Mouse (Mus musculus): ENCODE data around the gene Nfkbia. TPM values are rescaled to one million over a fixed set of nuclear protein-coding genes. Genes with fewer than 3 reads are reported as not detected.
A peak's percentile ranks its signal among the peaks of the same experiment; 100 is the strongest.

Gene Nfkbia
- polyA plus RNA-seq, 1 experiment from 2014 or later = 40.4 TPM

DNA sequence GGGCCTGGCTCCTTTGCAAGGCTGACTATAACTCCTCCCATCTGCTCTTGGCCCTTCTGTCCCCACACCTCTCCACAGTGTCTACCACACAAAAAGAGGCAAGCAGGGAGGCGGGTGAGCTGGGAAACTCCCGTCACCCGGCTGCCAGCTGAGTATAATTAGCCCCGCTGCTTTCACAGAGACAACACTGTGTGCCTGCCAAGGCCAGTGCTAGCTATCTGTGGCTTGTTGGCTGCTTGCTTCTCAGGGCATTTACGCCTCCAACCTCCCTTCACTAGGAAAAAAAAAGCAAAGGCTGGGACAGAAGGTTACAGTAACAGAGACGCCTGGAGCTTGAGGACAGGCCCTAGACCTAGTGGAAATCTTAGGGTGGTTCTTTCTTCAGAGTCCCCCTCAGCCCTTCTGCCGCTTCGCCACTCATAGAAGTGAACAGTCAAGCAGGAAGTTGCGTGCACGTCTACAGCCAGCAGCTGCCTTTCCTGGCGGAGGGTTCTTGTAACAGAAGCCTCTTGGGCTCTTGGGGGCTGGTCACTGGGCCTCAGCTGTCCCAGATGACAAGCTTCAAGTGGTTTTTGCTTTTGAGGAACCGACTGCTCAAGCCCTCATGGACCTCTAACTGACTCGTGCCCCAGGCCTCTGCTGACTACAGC lies 45.6 kb downstream of the Nfkbia start:
- Histone ChIP-seq H3K4me1 (peaks cover 17% of the 10 kb centered on the region), H3K36me3 (no peaks in the 10 kb centered on the region), H3K4me3 (no peak overlapping the region), H3K9ac (replicated peaks) (no peak overlapping the region), H3K4me2 (replicated peaks) (0 out of 2 replicates have a peak overlapping the region, but pooled peaks have one; percentile 1), H3K27ac (replicated peaks) (peak overlapping the region; percentile 76), H3K27me3 (no peaks in the 10 kb centered on the region), H3K9me3 (no peaks in the 10 kb centered on the region)
- 44% methylated on average over 13 of the region's 13 CpGs for WGBS
- peak; percentile 85 for ATAC-seq (ENCODE audit: low FRiP score, low read depth)

DNA sequence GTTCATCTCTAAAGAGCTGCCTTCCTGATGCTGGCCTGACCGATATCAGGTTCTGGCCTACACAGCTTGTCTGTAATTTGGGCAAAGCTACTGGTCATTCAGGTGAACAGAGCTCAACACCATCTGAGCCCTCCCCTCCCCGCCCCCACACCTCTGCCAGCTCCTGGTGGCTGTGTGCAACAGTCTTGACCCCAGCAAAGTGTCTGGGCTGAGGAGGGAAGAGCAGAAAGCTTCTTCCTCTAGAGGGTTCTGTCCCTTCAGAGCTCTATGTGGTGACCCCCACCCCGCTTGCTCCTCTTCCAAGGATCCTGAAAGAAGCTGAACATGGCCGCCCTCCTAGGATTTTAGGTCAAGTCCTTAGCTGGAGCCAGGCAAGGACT lies 46.1 kb downstream of the Nfkbia start:
- peak overlapping the region; percentile 76 for H3K27ac ChIP-seq (replicated peaks)
- H3K9ac ChIP-seq (replicated peaks) = no peak overlapping the region
- no peaks in the 10 kb centered on the region for H3K36me3 ChIP-seq
- 0 out of 2 replicates have a peak overlapping the region, but pooled peaks have one; percentile 1 for H3K4me2 ChIP-seq (replicated peaks)
- WGBS = 79% methylated on average over 4 of the region's 4 CpGs
- no peak; the same call in none of the 2 replicates for ATAC-seq (ENCODE audit: low FRiP score, low read depth)
- H3K9me3 ChIP-seq = no peaks in the 10 kb centered on the region
- no peaks in the 10 kb centered on the region for H3K27me3 ChIP-seq
- no peak overlapping the region for H3K4me3 ChIP-seq
- H3K4me1 ChIP-seq = peaks cover 17% of the 10 kb centered on the region

DNA sequence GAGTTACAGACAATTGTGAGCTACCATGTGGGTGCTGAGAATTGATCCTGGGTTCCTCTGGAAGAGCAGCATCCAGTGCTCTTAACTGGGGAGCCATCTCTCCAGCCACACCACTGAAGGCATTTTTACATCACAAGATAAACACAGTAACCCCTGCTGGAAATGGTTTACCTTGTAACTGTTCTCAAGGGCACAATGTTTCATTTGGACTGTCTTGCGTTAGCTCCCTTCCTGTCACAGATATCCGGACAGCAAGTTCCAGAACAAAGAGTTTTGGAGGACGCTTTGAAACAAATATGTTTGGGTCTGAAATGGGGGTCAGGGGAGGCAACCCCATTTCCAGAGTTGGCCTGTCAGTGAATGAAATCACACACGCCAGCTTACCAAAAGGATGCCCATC lies 46.9 kb downstream of the Nfkbia start:
- Histone ChIP-seq H3K4me2 (replicated peaks) (no peak overlapping the region), H3K36me3 (no peaks in the 10 kb centered on the region), H3K9ac (replicated peaks) (no peak overlapping the region), H3K27me3 (no peaks in the 10 kb centered on the region), H3K9me3 (no peaks in the 10 kb centered on the region), H3K4me3 (no peak overlapping the region), H3K27ac (replicated peaks) (no peak overlapping the region), H3K4me1 (peaks cover 17% of the 10 kb centered on the region)
- 90% methylated on average over 4 of the region's 4 CpGs for WGBS
- ATAC-seq (ENCODE audit: low FRiP score, low read depth) = no peak

DNA sequence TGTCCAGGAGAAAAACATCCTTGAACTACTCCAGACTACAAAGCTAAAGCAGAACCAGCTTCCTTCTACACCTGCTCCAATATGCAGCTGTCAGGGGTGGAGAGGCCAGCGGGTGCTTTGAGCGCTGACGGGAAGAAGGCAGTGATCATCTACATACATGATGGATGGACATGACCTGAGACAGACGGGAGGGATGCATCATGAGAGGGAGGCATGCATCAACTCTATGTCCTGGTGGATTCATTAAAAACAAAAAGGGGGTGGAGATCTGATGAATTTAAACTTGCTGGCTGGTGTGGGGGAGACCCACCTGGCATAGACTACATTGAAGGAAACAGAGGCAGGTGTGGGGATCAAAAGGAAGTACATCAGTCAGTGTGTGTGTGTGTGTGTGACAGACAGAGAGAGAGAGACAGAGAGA lies 48.4 kb downstream of the Nfkbia start:
- peaks cover 17% of the 10 kb centered on the region for H3K4me1 ChIP-seq
- H3K27ac ChIP-seq (replicated peaks) = no peak overlapping the region
- no peaks in the 10 kb centered on the region for H3K27me3 ChIP-seq
- H3K9me3 ChIP-seq = no peaks in the 10 kb centered on the region
- no peak overlapping the region for H3K9ac ChIP-seq (replicated peaks)
- no peak overlapping the region for H3K4me2 ChIP-seq (replicated peaks)
- H3K36me3 ChIP-seq = no peaks in the 10 kb centered on the region
- no peak for ATAC-seq (ENCODE audit: low FRiP score, low read depth)
- H3K4me3 ChIP-seq = no peak overlapping the region
- 85% methylated on average over 4 of the region's 4 CpGs for WGBS

DNA sequence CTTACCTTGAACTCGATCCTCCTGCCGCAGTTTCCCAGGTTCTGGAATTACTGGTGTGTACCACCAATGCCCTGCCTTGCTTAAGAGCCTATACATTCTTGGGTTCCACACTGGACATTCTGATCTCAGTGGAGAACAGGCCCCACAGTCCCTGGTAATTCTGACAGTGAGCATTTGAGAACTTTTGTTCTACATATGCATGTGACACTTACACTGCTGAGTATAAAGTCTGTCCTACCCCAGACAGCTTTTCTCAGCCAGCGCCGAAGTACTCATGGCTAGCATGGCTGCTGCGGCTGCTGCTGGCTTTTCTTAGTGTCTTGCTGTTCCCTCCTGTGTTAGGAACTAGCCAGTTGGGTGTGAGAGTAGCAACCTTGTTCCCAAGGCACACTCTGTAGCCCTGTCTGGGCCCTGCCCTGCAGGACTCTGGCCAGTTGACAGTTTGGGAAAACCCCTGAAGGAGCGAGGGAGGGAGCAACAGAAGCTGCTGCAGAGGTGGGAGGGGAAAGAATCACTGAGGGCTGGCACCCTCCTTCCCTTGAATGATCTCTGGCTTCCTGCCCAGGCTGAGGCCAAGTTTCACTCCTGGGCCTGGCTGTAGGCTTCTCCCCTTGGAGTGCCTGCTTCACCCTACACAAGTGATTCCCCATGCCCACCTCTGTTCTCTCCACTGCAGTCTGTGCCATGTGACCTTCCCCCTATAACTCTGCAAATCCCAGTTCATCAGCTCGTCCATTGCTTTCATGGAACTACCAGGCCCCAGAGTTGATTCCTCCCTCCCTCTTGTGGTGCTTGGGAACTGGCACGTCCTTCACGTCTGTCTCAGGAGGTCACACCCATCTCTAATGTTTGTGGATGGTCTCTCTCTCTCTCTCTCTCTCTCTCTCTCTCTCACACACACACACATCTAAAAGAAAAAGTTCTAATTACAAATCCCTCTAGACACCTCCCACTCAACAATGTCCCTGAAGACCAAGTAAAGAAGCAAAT lies 49.3 kb downstream of the Nfkbia start:
- Histone ChIP-seq H3K27ac (replicated peaks) (no peak overlapping the region), H3K9me3 (no peaks in the 10 kb centered on the region), H3K27me3 (no peaks in the 10 kb centered on the region), H3K4me2 (replicated peaks) (no peak overlapping the region), H3K9ac (replicated peaks) (no peak overlapping the region), H3K36me3 (no peaks in the 10 kb centered on the region), H3K4me3 (no peak overlapping the region), H3K4me1 (peaks cover 26% of the 10 kb centered on the region)
- WGBS = 69% methylated on average over 9 of the region's 9 CpGs
- no peak for ATAC-seq (ENCODE audit: low FRiP score, low read depth)

DNA sequence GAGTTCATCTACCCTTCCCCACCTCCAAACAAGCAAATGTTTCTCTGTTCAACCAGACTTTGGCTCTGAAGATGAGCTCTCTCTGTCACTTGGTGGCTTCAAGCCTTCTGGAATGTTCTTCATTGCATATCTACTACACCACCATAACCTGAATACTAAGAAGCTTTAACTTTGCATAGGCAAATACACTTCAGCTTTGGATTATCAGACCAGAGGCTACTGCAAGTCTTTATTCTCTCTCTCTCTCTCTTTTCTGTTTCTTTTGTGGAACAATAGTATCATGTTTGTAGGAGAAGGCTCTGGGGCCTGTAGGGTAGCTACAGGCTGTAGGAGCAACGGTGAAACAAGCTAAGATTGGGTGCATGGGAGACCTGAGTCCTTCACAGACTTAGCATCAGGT lies 50.2 kb downstream of the Nfkbia start:
- H3K27ac ChIP-seq (replicated peaks) = no peak overlapping the region
- no peak overlapping the region for H3K4me2 ChIP-seq (replicated peaks)
- peaks cover 23% of the 10 kb centered on the region for H3K4me1 ChIP-seq
- H3K27me3 ChIP-seq = no peaks in the 10 kb centered on the region
- H3K36me3 ChIP-seq = no peaks in the 10 kb centered on the region
- no peaks in the 10 kb centered on the region for H3K9me3 ChIP-seq
- 85% methylated on average over 1 of the region's 1 CpGs for WGBS
- H3K4me3 ChIP-seq = no peak overlapping the region
- ATAC-seq (ENCODE audit: low FRiP score, low read depth) = no peak
- no peak overlapping the region for H3K9ac ChIP-seq (replicated peaks)

DNA sequence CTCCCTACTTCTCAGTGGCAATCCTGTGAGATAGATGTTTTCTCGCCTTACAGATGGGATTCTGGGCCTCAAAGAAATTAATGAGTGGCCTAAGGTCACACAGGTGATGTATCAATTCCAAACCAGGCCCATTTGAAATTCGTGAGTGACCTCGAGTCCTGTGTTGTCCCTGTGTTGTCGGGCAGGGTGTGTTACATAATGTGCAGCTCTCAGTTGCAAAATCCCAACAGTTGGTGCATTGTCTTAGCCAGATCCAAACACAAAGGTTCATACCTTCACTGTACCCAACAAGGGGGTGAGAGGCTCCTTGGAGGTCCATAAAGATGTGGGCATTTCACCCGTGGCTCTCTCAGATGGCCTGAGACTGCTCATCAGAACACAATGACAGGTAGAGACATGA lies 52.0 kb downstream of the Nfkbia start:
- Histone ChIP-seq H3K36me3 (no peaks in the 10 kb centered on the region), H3K4me3 (no peak overlapping the region), H3K9ac (replicated peaks) (no peak overlapping the region), H3K9me3 (no peaks in the 10 kb centered on the region), H3K27me3 (no peaks in the 10 kb centered on the region), H3K4me1 (peaks cover 10% of the 10 kb centered on the region), H3K4me2 (replicated peaks) (no peak overlapping the region), H3K27ac (replicated peaks) (no peak overlapping the region)
- ATAC-seq (ENCODE audit: low FRiP score, low read depth) = no peak
- WGBS = 86% methylated on average over 5 of the region's 5 CpGs

Other genes starting within 250 kb of the Nfkbia start
- gene 1110008L16Rik, start 193.1 kb downstream of the Nfkbia start, polyA plus RNA-seq (2016; fragmentation: Nextera tagmentation; extraction: Ambion mirVana) = 13.6 and 14.1 TPM in 2 replicates
- gene Ppp2r3c, start 189.6 kb downstream of the Nfkbia start, polyA plus RNA-seq (2016; fragmentation: Nextera tagmentation; extraction: Ambion mirVana) = 28.2 and 29.0 TPM in 2 replicates
- gene Psma6, start 108.4 kb downstream of the Nfkbia start, polyA plus RNA-seq (2016; fragmentation: Nextera tagmentation; extraction: Ambion mirVana) = 426 and 434 TPM in 2 replicates
- not detected in 2 replicates for gene Aldoart2, start 72.6 kb upstream of the Nfkbia start, polyA plus RNA-seq (2016; fragmentation: Nextera tagmentation; extraction: Ambion mirVana)
- gene Insm2, start 106.8 kb upstream of the Nfkbia start, polyA plus RNA-seq (2016; fragmentation: Nextera tagmentation; extraction: Ambion mirVana) = 0.34 and 1.2 TPM in 2 replicates